Mouse (Mus musculus): ENCODE measurements at regions not wholly inside any gene's neighbourhood (a gene's known extent, or its start where the extent isn't known, plus 50 kb on each side); places are given as distances from the start of the nearest gene placed in this dataset.

DNA sequence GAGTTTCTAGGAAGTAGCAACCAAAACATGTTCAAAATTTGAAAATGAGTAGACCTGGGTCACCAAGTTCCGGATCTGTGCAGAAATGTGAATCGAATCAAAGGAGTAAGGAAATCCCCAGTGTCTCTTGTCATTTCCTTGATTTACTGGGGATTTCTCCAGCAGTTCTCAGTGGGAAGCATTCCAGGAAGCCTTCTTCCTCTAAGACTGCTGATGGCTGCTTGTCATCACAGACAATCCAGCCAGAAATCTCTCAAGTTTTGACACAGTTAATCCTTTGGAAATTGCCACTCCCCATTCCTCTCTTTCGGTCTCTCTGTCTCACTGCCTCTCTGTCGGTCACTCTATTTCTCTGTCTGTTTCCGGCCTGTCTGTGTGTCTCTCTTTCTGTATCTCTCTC, 624.3 kb downstream of the Slc22a22 start:
- Histone ChIP-seq H3K4me2 (ENCODE audit: low read depth) (no peak overlapping the region), H3K79me2 (ENCODE audit: control insufficient read depth, insufficient read depth) (no peaks in the 10 kb centered on the region), H3ac (ENCODE audit: control insufficient read depth, insufficient read length) (no peak overlapping the region), H3K36me3 (ENCODE audit: control insufficient read depth, insufficient read depth) (no peaks in the 10 kb centered on the region), H3K27me3 (ENCODE audit: control insufficient read depth, insufficient read depth, insufficient read length) (no peaks in the 10 kb centered on the region), H3K4me3 (no peak overlapping the region)
- TF ChIP-seq TCF3 (IDR thresholded peaks at IDR 0.05; ENCODE audit: insufficient read length, low read depth) (no peak), MAX (IDR thresholded peaks at IDR 0.05; ENCODE audit: low read depth) (no peak), CEBPB (IDR thresholded peaks at IDR 0.05; ENCODE audit: insufficient read depth, poor library complexity, severe bottlenecking) (no peak), SRF (IDR thresholded peaks at IDR 0.05; ENCODE audit: control insufficient read depth, insufficient read length, low read depth) (no peak), POLR2A (IDR thresholded peaks at IDR 0.05; ENCODE audit: insufficient read length, low read depth) (no peak), E2F4 (IDR thresholded peaks at IDR 0.05; ENCODE audit: insufficient read depth) (no peak)

- H3K27me3 ChIP-seq (ENCODE audit: control insufficient read depth, insufficient read depth, insufficient read length) = no peaks in the 10 kb centered on the region
- TF ChIP-seq CEBPB (IDR thresholded peaks at IDR 0.05; ENCODE audit: insufficient read depth, poor library complexity, severe bottlenecking) = peak; percentile 76; the same call in 1 of the 2 replicates
- TF ChIP-seq E2F4 (IDR thresholded peaks at IDR 0.05; ENCODE audit: insufficient read depth) = no peak
- no peak for TF ChIP-seq POLR2A (IDR thresholded peaks at IDR 0.05; ENCODE audit: insufficient read length, low read depth)
- no peak overlapping the region for H3K4me2 ChIP-seq (ENCODE audit: low read depth)
- H3K4me3 ChIP-seq = no peak overlapping the region
- no peak overlapping the region for H3ac ChIP-seq (ENCODE audit: control insufficient read depth, insufficient read length)
- no peaks in the 10 kb centered on the region for H3K36me3 ChIP-seq (ENCODE audit: control insufficient read depth, insufficient read depth)
- H3K79me2 ChIP-seq (ENCODE audit: control insufficient read depth, insufficient read depth) = no peaks in the 10 kb centered on the region
Observed at GRCm38 (mm10) chr15:56847469-56848128, 629.8 kb downstream of the Slc22a22 start.

GRCm38 (mm10) chr15:56844574-56844973, 632.9 kb downstream of the Slc22a22 start:
- no peak overlapping the region for H3ac ChIP-seq (ENCODE audit: control insufficient read depth, insufficient read length)
- peak overlapping the region; percentile 61 for H3K4me2 ChIP-seq (ENCODE audit: low read depth)
- no peaks in the 10 kb centered on the region for H3K79me2 ChIP-seq (ENCODE audit: control insufficient read depth, insufficient read depth)
- no peak for TF ChIP-seq E2F4 (IDR thresholded peaks at IDR 0.05; ENCODE audit: insufficient read depth)
- no peak for TF ChIP-seq MYOG (IDR thresholded peaks at IDR 0.05; ENCODE audit: control insufficient read depth in 1 of 3, insufficient read depth in 1 of 3, insufficient read length in 2 of 3, low read depth in 2 of 3)
- TF ChIP-seq MAX (IDR thresholded peaks at IDR 0.05; ENCODE audit: low read depth) = no peak
- no peaks in the 10 kb centered on the region for H3K27me3 ChIP-seq (ENCODE audit: control insufficient read depth, insufficient read depth, insufficient read length)
- H3K36me3 ChIP-seq (ENCODE audit: control insufficient read depth, insufficient read depth) = no peaks in the 10 kb centered on the region
- H3K4me3 ChIP-seq = no peak overlapping the region

DNA sequence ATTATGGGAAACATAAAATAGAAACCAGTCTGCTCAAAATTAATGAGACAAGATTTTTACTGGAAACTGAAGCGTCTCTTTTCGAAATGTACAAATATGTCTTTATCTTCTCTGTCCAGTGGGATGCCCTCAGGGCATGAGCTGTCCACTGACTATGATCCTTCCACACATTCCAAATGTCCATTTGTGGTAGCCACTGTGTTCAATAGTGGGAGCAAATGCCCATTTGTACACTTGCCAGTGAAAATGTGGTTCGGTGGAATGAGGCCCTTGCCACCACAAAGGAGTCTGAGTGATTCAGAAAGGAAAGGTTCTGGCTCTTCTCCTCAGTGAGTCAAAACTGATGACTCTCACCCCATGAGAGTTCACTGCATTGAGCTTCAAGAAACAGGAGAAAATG, 635.9 kb downstream of the Slc22a22 start:
- Histone ChIP-seq H3K4me3 (no peak overlapping the region), H3K79me2 (ENCODE audit: control insufficient read depth, insufficient read depth) (no peaks in the 10 kb centered on the region), H3K36me3 (ENCODE audit: control insufficient read depth, insufficient read depth) (no peaks in the 10 kb centered on the region), H3K4me2 (ENCODE audit: low read depth) (peak overlapping the region; percentile 61), H3ac (ENCODE audit: control insufficient read depth, insufficient read length) (no peak overlapping the region), H3K27me3 (ENCODE audit: control insufficient read depth, insufficient read depth, insufficient read length) (no peaks in the 10 kb centered on the region)
- TF ChIP-seq E2F4 (IDR thresholded peaks at IDR 0.05; ENCODE audit: insufficient read depth) = no peak
- TF ChIP-seq MAX (IDR thresholded peaks at IDR 0.05; ENCODE audit: low read depth) = no peak
- peak; percentile 10; the same call in 1 of the 2 replicates for TF ChIP-seq CEBPB (IDR thresholded peaks at IDR 0.05; ENCODE audit: insufficient read depth, poor library complexity, severe bottlenecking)
- peak; percentile 84 for TF ChIP-seq SRF (IDR thresholded peaks at IDR 0.05; ENCODE audit: control insufficient read depth, insufficient read length, low read depth)
- no peak for TF ChIP-seq USF1 (IDR thresholded peaks at IDR 0.05; ENCODE audit: low read depth)
- TF ChIP-seq MYOG (IDR thresholded peaks at IDR 0.05; ENCODE audit: control insufficient read depth in 1 of 3, insufficient read depth in 1 of 3, insufficient read length in 2 of 3, low read depth in 2 of 3) = peak in 1 of 3 experiments; percentile 54
- peak; percentile 43 for TF ChIP-seq TCF3 (IDR thresholded peaks at IDR 0.05; ENCODE audit: insufficient read length, low read depth)
- no peak for TF ChIP-seq POLR2AphosphoS2 (IDR thresholded peaks at IDR 0.05; ENCODE audit: insufficient read length, low read depth)
- peak in 2 of 3 experiments; percentile 17 to 59 for TF ChIP-seq MYOD1 (IDR thresholded peaks at IDR 0.05; ENCODE audit: control insufficient read depth in 1 of 3, insufficient read length in 2 of 3, low read depth in 2 of 3)
- peak; percentile 71 for TF ChIP-seq TCF12 (IDR thresholded peaks at IDR 0.05; ENCODE audit: insufficient read depth, poor library complexity, severe bottlenecking)
- no peak for TF ChIP-seq POLR2A (IDR thresholded peaks at IDR 0.05; ENCODE audit: insufficient read length, low read depth)
- no peak for TF ChIP-seq REST (IDR thresholded peaks at IDR 0.05; ENCODE audit: insufficient read depth, insufficient read length)

DNA sequence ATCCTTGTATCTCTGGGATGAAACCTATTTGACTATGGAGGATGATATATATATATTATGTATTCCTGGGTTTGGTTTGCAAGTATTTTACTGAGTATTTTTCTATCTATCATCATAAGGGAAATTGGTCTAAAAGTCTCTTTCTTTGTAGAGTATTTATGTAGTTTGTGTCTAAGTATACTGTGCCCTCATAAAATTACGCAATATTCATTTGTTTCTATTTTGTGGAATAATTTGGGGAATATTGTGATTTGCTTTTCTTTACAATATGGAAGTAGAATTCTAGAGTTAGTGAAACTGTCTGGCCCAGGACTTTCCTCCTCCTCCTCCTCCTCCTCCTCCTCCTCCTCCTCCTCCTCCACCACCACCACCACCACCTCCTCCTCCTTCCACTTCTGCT, 640.1 kb downstream of the Slc22a22 start:
- Histone ChIP-seq H3K36me3 (ENCODE audit: control insufficient read depth, insufficient read depth) (no peaks in the 10 kb centered on the region), H3K27me3 (ENCODE audit: control insufficient read depth, insufficient read depth, insufficient read length) (no peaks in the 10 kb centered on the region), H3K4me2 (ENCODE audit: low read depth) (no peak overlapping the region), H3K79me2 (ENCODE audit: control insufficient read depth, insufficient read depth) (no peaks in the 10 kb centered on the region), H3K4me3 (no peak overlapping the region), H3ac (ENCODE audit: control insufficient read depth, insufficient read length) (no peak overlapping the region)
- TF ChIP-seq POLR2AphosphoS2 (IDR thresholded peaks at IDR 0.05; ENCODE audit: insufficient read length, low read depth) (no peak), CEBPB (IDR thresholded peaks at IDR 0.05; ENCODE audit: insufficient read depth, poor library complexity, severe bottlenecking) (peak; percentile 54; the same call in 1 of the 2 replicates)

DNA sequence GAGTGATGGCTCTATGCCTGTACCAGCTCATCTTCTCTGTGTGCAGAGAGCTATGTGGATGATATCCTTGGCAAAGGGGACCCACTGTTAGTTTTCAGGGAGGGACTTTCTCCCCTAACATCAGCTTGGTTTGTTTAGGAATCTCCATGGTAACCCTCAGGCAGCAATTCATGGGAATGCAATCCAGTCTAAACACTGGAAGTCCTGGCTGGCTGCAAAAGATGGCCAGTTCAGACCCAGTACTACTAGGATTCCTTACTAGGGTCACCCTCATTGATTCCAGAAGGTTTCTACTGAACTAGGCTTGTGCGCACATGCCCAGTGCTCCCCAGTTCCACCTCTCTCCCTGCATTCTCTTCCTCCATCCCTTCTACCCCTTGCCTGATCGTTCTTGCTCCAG, 642.8 kb downstream of the Slc22a22 start:
- no peaks in the 10 kb centered on the region for H3K79me2 ChIP-seq (ENCODE audit: control insufficient read depth, insufficient read depth)
- H3K27me3 ChIP-seq (ENCODE audit: control insufficient read depth, insufficient read depth, insufficient read length) = no peaks in the 10 kb centered on the region
- no peak overlapping the region for H3K4me3 ChIP-seq
- TF ChIP-seq USF1 (IDR thresholded peaks at IDR 0.05; ENCODE audit: low read depth) (no peak), MYOG (IDR thresholded peaks at IDR 0.05; ENCODE audit: control insufficient read depth in 1 of 3, insufficient read depth in 1 of 3, insufficient read length in 2 of 3, low read depth in 2 of 3) (no peak), POLR2AphosphoS2 (IDR thresholded peaks at IDR 0.05; ENCODE audit: insufficient read length, low read depth) (no peak), SRF (IDR thresholded peaks at IDR 0.05; ENCODE audit: control insufficient read depth, insufficient read length, low read depth) (no peak), POLR2A (IDR thresholded peaks at IDR 0.05; ENCODE audit: insufficient read length, low read depth) (no peak), TCF12 (IDR thresholded peaks at IDR 0.05; ENCODE audit: insufficient read depth, poor library complexity, severe bottlenecking) (no peak), MAX (IDR thresholded peaks at IDR 0.05; ENCODE audit: low read depth) (no peak), MYOD1 (IDR thresholded peaks at IDR 0.05; ENCODE audit: control insufficient read depth in 1 of 3, insufficient read length in 2 of 3, low read depth in 2 of 3) (no peak), TCF3 (IDR thresholded peaks at IDR 0.05; ENCODE audit: insufficient read length, low read depth) (no peak), REST (IDR thresholded peaks at IDR 0.05; ENCODE audit: insufficient read depth, insufficient read length) (no peak), E2F4 (IDR thresholded peaks at IDR 0.05; ENCODE audit: insufficient read depth) (no peak), CEBPB (IDR thresholded peaks at IDR 0.05; ENCODE audit: insufficient read depth, poor library complexity, severe bottlenecking) (no peak)
- H3K36me3 ChIP-seq (ENCODE audit: control insufficient read depth, insufficient read depth) = no peaks in the 10 kb centered on the region
- no peak overlapping the region for H3ac ChIP-seq (ENCODE audit: control insufficient read depth, insufficient read length)
- H3K4me2 ChIP-seq (ENCODE audit: low read depth) = no peak overlapping the region

All from myocyte (in vitro differentiated cells).